Mouse (Mus musculus) liver, adult 2 months (tissue): ENCODE measurements around the gene Krtap31-1. TPM values are rescaled to one million over a fixed set of nuclear protein-coding genes. Genes with fewer than 3 reads are reported as not detected.

Experiments used
- DNase-seq: peaks from one replicate; pipeline ENCODE4 v3.0.0-alpha.2; 2011; ENCODE audit warnings: low read depth, low spot score; ENCODE audit errors: extremely low read depth
- H3K27ac ChIP-seq: fragments of 200-500 bp; replicated peaks from 2 replicates; pipeline ENCODE4 v1.5.1; 2012; ENCODE audit warnings: low read depth, mild to moderate bottlenecking, control low read depth, inconsistent platforms, low read length; ENCODE audit not compliant: insufficient read depth
- H3K27me3 ChIP-seq: fragments of 200-500 bp; 2 replicates; pipeline ENCODE4 v1.6.1; 2012; ENCODE audit warnings: mild to moderate bottlenecking, moderate library complexity, low read length, inconsistent platforms; ENCODE audit not compliant: control insufficient read depth, insufficient read depth
- H3K36me3 ChIP-seq: fragments of 200-500 bp; 2 replicates; pipeline ENCODE4 v1.6.1; 2012; ENCODE audit warnings: low read length, inconsistent platforms; ENCODE audit not compliant: control insufficient read depth, insufficient read depth
- H3K4me1 ChIP-seq: fragments of 200-500 bp; 2 replicates; pipeline ENCODE4 v1.6.1; 2011; ENCODE audit warnings: low read length; ENCODE audit not compliant: control insufficient read depth, insufficient read depth
- H3K4me3 ChIP-seq: fragments of 200-500 bp; 2 replicates; pipeline ENCODE4 v1.5.1; 2011; ENCODE audit warnings: low read depth, mild to moderate bottlenecking, control low read depth, low read length, moderate library complexity; ENCODE audit not compliant: insufficient read depth
- H3K79me2 ChIP-seq: fragments of 200-500 bp; 2 replicates; pipeline ENCODE4 v1.6.1; 2012; ENCODE audit warnings: inconsistent platforms, mild to moderate bottlenecking, low read length, moderate library complexity; ENCODE audit not compliant: control insufficient read depth, insufficient read depth
- H3K9ac ChIP-seq: fragments of 200-500 bp; 2 replicates; pipeline ENCODE4 v1.6.1; 2012; ENCODE audit warnings: low read depth, mild to moderate bottlenecking, control low read depth, inconsistent platforms, low read length
- CTCF ChIP-seq: fragments of 200-500 bp; IDR thresholded peaks from 2 replicates; pipeline ENCODE4 v1.5.1; 2011; ENCODE audit warnings: low read depth, low read length, control low read depth
- POLR2A ChIP-seq: fragments of 200-500 bp; IDR thresholded peaks from 2 replicates; pipeline ENCODE4 v1.6.1; 2011; ENCODE audit warnings: low read length, control low read depth; ENCODE audit not compliant: insufficient read depth; ENCODE audit errors: extremely low read depth
- WGBS: fragments of 180-500 bp; shearing (Covaris S2); methylation state at CpG from one replicate; pipeline ENCODE4 v1.1.7; 2018; 5-methylcytosine and 5-hydroxymethylcytosine counted together
- polyA plus RNA-seq: library from polyadenylated mRNA; depleted of rRNA; stranded (reverse); fragments of >200 nt; gene quantifications from 2 replicates; pipeline ENCODE4 v1.2.3, GENCODE M21; 2012; rRNA removed
- total RNA-seq: library from RNA; depleted of rRNA; stranded (reverse); fragments of >200 nt; gene quantifications from 2 replicates; pipeline ENCODE4 v1.2.3, GENCODE M21; 2014; rRNA removed

Gene Krtap31-1
- total and polyA plus RNA-seq, 2 experiments: not detected

GRCm38 (mm10) chr11:99935991-99936390 lies 28.3 kb downstream of the Krtap31-1 start, which contains the start of gene Krtap31-2:
Gene Krtap31-2, plus strand, starts transcription at chr11:99936291.
- H3K9ac ChIP-seq: no peak within 1 kb of the TSS
- WGBS: 73% methylated on average over 1 of the region's 1 CpGs
- no peaks in the 10 kb centered on the region for H3K4me1 ChIP-seq
- no peak within 1 kb of the TSS for H3K27ac ChIP-seq
- no peak within 1 kb of the TSS for H3K4me3 ChIP-seq
- no peaks in the 10 kb centered on the region for H3K79me2 ChIP-seq
- no peaks in the 10 kb centered on the region for H3K27me3 ChIP-seq
- no peaks in the 10 kb centered on the region for H3K36me3 ChIP-seq
- TF ChIP-seq CTCF: no peak
- no peak for TF ChIP-seq POLR2A
- no peak for DNase-seq

DNA sequence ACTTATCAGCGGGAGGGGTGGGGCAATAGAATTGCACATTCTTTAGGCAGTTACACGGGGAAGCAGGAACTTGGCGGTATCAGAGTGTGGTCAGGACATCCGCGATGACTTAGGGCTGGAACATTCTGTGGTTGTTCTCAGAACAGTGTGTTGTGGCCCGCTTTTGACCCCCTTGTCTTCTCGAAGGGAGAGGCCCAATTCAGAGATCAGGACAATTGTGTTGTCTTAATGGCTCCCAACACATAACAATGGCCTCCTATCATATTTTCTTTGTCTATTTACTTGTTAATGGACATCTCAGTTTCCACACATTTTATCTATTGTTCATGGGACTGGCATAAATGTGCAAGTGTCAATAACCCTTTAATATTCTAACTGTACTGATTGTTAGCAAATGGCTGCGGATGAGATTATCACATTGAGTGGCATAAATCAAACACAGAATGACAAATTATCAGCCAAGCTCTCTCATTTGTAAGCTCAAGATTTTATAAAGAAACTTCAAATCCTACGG lies 30.1 kb downstream of the Krtap31-1 start:
- no peak overlapping the region for H3K4me3 ChIP-seq
- H3K79me2 ChIP-seq: no peaks in the 10 kb centered on the region
- H3K27ac ChIP-seq: no peak overlapping the region
- H3K27me3 ChIP-seq: no peaks in the 10 kb centered on the region
- H3K36me3 ChIP-seq: no peaks in the 10 kb centered on the region
- no peak overlapping the region for H3K9ac ChIP-seq
- no peaks in the 10 kb centered on the region for H3K4me1 ChIP-seq
- no peak for DNase-seq
- WGBS: 81% methylated on average over 9 of the region's 9 CpGs
- TF ChIP-seq CTCF (no peak), POLR2A (no peak)

DNA sequence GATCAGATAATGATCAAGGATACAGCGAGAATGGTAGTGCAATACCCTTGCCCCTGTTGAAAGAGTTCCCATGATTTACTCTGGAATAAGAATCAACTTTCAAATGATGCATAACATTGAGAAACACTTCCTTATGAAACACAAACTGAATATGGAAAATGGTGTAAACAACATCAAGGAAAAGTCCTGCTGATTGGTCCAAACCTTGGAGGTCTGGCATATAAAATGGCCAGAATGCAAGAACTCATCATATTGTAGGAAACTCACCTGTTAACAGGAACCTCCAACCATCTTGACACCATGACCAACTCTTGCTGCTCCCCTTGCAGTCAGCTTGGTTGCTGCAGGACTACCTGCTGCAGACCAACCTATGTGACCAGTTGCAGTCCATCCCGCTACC lies 40.5 kb downstream of the Krtap31-1 start, which contains the start of gene Krtap9-5:
Gene Krtap9-5, plus strand, starts transcription at position 301 of the 400 bp plus-strand sequence.
- Histone ChIP-seq H3K36me3 (no peaks in the 10 kb centered on the region), H3K27me3 (no peaks in the 10 kb centered on the region), H3K4me3 (no peak within 1 kb of the TSS), H3K9ac (no peak within 1 kb of the TSS), H3K79me2 (no peaks in the 10 kb centered on the region), H3K27ac (no peak within 1 kb of the TSS), H3K4me1 (no peaks in the 10 kb centered on the region)
- TF ChIP-seq POLR2A: no peak
- no peak for TF ChIP-seq CTCF
- no peak for DNase-seq
- 89% methylated on average over 2 of the region's 2 CpGs for WGBS

Other genes with a start within 250 kb of the Krtap31-1 start
Only the 30 nearest of the 34 such genes appear.
- not detected in 2 replicates for gene Gm14190, start 217.2 kb upstream of the Krtap31-1 start, total RNA-seq
- gene Gm14190, start 217.2 kb upstream of the Krtap31-1 start, polyA plus RNA-seq: not detected in 2 replicates
- not detected in 2 replicates for gene Gm14180, start 173.6 kb upstream of the Krtap31-1 start, total RNA-seq
- gene Gm14180, start 173.6 kb upstream of the Krtap31-1 start, polyA plus RNA-seq: not detected in 2 replicates
- not detected in 2 replicates for gene Gm11595, start 135.0 kb upstream of the Krtap31-1 start, total RNA-seq
- gene Gm11595, start 135.0 kb upstream of the Krtap31-1 start, polyA plus RNA-seq: not detected in 2 replicates
- not detected in 2 replicates for gene Krtap4-8, start 127.2 kb upstream of the Krtap31-1 start, total RNA-seq
- not detected in 2 replicates for gene Krtap4-8, start 127.2 kb upstream of the Krtap31-1 start, polyA plus RNA-seq
- gene Krtap4-9, start 122.7 kb upstream of the Krtap31-1 start, total RNA-seq: not detected in 2 replicates
- gene Krtap4-9, start 122.7 kb upstream of the Krtap31-1 start, polyA plus RNA-seq: not detected in 2 replicates
- not detected in 2 replicates for gene Gm11596, start 114.5 kb upstream of the Krtap31-1 start, total RNA-seq
- gene Gm11596, start 114.5 kb upstream of the Krtap31-1 start, polyA plus RNA-seq: not detected in 2 replicates
- gene Gm11569, start 109.0 kb upstream of the Krtap31-1 start, total RNA-seq: not detected in 2 replicates
- gene Gm11569, start 109.0 kb upstream of the Krtap31-1 start, polyA plus RNA-seq: not detected in 2 replicates
- not detected in 2 replicates for gene Gm11554, start 103.5 kb upstream of the Krtap31-1 start, total RNA-seq
- not detected in 2 replicates for gene Gm11554, start 103.5 kb upstream of the Krtap31-1 start, polyA plus RNA-seq
- gene Krtap4-13, start 98.0 kb upstream of the Krtap31-1 start, total RNA-seq: not detected in 2 replicates
- not detected in 2 replicates for gene Krtap4-13, start 98.0 kb upstream of the Krtap31-1 start, polyA plus RNA-seq
- gene Gm11564, start 92.3 kb upstream of the Krtap31-1 start, total RNA-seq: not detected in 2 replicates
- gene Gm11564, start 92.3 kb upstream of the Krtap31-1 start, polyA plus RNA-seq: not detected in 2 replicates
- gene 2300003K06Rik, start 69.9 kb upstream of the Krtap31-1 start, total RNA-seq: not detected in 2 replicates
- not detected in 2 replicates for gene 2300003K06Rik, start 69.9 kb upstream of the Krtap31-1 start, polyA plus RNA-seq
- gene Krtap4-16, start 56.3 kb upstream of the Krtap31-1 start, total RNA-seq: not detected in 2 replicates
- gene Krtap4-16, start 56.3 kb upstream of the Krtap31-1 start, polyA plus RNA-seq: not detected in 2 replicates
- not detected in 2 replicates for gene Gm11568, start 50.0 kb upstream of the Krtap31-1 start, total RNA-seq
- not detected in 2 replicates for gene Gm11568, start 50.0 kb upstream of the Krtap31-1 start, polyA plus RNA-seq
- gene Gm11559, start 43.4 kb upstream of the Krtap31-1 start, total RNA-seq: not detected in 2 replicates
- gene Gm11559, start 43.4 kb upstream of the Krtap31-1 start, polyA plus RNA-seq: not detected in 2 replicates
- gene Krtap9-1, start 34.5 kb upstream of the Krtap31-1 start, total RNA-seq: not detected in 2 replicates
- gene Krtap9-1, start 34.5 kb upstream of the Krtap31-1 start, polyA plus RNA-seq: not detected in 2 replicates
- 0.28 TPM in 1 of 2 replicates, not detected in the other for gene Gm11567, start 28.7 kb upstream of the Krtap31-1 start, total RNA-seq
- not detected in 2 replicates for gene Gm11567, start 28.7 kb upstream of the Krtap31-1 start, polyA plus RNA-seq
- not detected in 2 replicates for gene Gm11565, start 6.8 kb downstream of the Krtap31-1 start, total RNA-seq
- gene Gm11565, start 6.8 kb downstream of the Krtap31-1 start, polyA plus RNA-seq: not detected in 2 replicates
- gene Krtap31-2, start 28.4 kb downstream of the Krtap31-1 start, total RNA-seq: not detected in 2 replicates
- gene Krtap31-2, start 28.4 kb downstream of the Krtap31-1 start, polyA plus RNA-seq: not detected in 2 replicates
- gene Krtap9-5, start 40.6 kb downstream of the Krtap31-1 start, total RNA-seq: not detected in 2 replicates
- not detected in 2 replicates for gene Krtap9-5, start 40.6 kb downstream of the Krtap31-1 start, polyA plus RNA-seq
- not detected in 2 replicates for gene Krtap29-1, start 71.1 kb downstream of the Krtap31-1 start, total RNA-seq
- not detected in 2 replicates for gene Krtap29-1, start 71.1 kb downstream of the Krtap31-1 start, polyA plus RNA-seq
- not detected in 2 replicates for gene Krtap16-1, start 78.7 kb downstream of the Krtap31-1 start, total RNA-seq
- gene Krtap16-1, start 78.7 kb downstream of the Krtap31-1 start, polyA plus RNA-seq: not detected in 2 replicates
- not detected in 2 replicates for gene Krtap17-1, start 86.1 kb downstream of the Krtap31-1 start, total RNA-seq
- not detected in 2 replicates for gene Krtap17-1, start 86.1 kb downstream of the Krtap31-1 start, polyA plus RNA-seq
- gene Krt33a, start 108.3 kb downstream of the Krtap31-1 start, total RNA-seq: not detected in 2 replicates
- not detected in 2 replicates for gene Krt33a, start 108.3 kb downstream of the Krtap31-1 start, polyA plus RNA-seq
- gene Krt33b, start 121.9 kb downstream of the Krtap31-1 start, total RNA-seq: not detected in 2 replicates
- not detected in 2 replicates for gene Krt33b, start 121.9 kb downstream of the Krtap31-1 start, polyA plus RNA-seq
- gene Krt34, start 133.6 kb downstream of the Krtap31-1 start, total RNA-seq: not detected in 2 replicates
- gene Krt34, start 133.6 kb downstream of the Krtap31-1 start, polyA plus RNA-seq: not detected in 2 replicates
- not detected in 2 replicates for gene Krt31, start 142.6 kb downstream of the Krtap31-1 start, total RNA-seq
- gene Krt31, start 142.6 kb downstream of the Krtap31-1 start, polyA plus RNA-seq: not detected in 2 replicates
- not detected in 2 replicates for gene Krt32, start 180.3 kb downstream of the Krtap31-1 start, total RNA-seq
- gene Krt32, start 180.3 kb downstream of the Krtap31-1 start, polyA plus RNA-seq: not detected in 2 replicates
- not detected in 2 replicates for gene Krt35, start 188.3 kb downstream of the Krtap31-1 start, total RNA-seq
- not detected in 2 replicates for gene Krt35, start 188.3 kb downstream of the Krtap31-1 start, polyA plus RNA-seq
- not detected in 2 replicates for gene Krt36, start 197.7 kb downstream of the Krtap31-1 start, total RNA-seq
- not detected in 2 replicates for gene Krt36, start 197.7 kb downstream of the Krtap31-1 start, polyA plus RNA-seq
- not detected in 2 replicates for gene Krt13, start 213.6 kb downstream of the Krtap31-1 start, total RNA-seq
- gene Krt13, start 213.6 kb downstream of the Krtap31-1 start, polyA plus RNA-seq: 0.54 TPM in 1 of 2 replicates, not detected in the other